Mouse (Mus musculus): ENCODE measurements around the gene Lrrc8d. TPM values are rescaled to one million over a fixed set of nuclear protein-coding genes. Genes with fewer than 3 reads are reported as not detected.

Gene Lrrc8d
- 9.8 and 11.4 TPM in 2 replicates for polyA plus RNA-seq (2012; ENCODE audit: low replicate concordance)

DNA sequence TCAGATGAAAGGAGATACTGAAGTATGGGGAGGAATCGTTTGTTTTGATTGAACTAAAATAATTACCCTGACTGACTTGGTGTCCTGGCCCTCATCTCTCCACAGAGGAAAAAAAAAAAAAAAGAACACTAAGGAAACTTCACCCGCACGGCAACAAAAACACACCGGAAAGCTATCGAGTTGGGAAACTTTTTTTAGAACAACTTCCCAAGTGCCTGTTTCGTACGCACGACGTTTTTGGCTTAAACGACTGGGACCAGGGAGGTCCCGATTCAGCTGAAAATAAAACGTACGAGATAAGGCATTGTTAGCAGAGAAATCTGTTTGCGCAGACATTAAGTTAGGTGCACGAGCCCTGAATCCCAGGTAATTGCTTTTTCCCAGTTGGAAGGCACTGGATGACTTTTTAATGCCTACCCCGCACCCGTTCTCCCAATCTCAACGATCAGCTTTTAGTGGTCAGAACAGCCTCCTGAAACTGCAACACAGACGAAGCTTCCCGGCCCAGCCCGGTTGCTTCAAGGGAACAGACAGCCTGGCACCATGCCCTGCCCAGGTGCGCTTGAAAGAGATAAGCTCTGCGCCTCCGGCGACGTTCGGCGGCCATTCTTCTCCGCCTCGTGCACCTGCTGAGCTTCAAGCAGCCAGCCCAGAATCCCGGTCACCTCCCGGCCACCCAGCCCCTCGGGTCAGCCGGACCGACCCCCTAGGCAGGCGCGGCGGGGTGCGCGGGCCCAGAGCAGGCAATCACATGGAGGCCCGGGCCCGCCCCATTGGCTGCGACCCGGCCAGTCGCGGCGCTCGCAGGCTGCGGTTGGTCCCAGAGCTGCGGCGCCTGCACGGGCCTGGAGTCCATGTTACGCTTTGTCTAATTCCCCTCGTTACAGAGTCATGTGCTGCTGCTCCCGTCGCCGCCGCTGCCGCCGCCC is at the start of gene Lrrc8d:
Gene Lrrc8d (plus strand): TSS at position 829 of the 929 bp plus-strand sequence.

DNA sequence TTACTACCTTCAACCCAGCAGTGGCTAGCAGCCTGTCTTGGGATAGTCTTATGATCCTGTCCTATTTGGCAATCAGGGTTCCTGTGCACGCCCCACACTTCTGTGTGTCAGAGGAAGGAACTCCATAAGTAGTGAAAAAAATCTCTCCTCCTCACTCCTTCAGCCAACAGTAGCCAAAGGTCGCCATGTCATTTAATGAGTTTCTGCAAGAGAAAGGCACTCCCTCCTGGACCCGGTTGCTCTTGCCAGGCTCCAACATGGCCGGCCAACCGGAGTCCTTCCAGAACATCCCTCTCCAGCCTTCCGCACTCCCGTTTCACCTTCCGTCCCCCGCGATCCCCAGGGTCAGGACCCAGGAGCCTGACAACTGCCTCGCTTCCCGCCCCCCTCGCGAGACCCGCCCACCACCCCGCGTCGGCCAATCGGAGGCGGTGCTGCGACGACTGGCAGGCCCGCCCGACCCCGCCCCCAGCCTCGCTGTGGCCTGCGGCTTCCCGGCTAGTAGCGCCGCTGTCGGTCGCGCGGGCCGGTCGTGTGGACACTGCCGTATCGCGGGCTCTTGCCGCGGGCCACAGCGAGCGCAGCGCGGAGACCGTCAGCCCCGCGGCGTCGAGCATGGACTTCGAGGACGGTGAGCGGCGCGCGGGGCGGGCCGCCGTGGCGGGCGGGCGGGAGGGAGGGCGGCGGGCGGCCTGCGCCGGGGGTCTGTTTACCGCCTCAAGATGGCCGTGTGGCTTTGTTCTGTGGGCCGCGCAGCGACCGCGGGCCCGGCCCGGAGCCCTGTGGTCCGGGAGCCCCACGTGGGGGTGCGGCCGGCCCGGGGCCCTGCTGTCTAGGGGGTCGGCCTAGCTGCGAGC is 176.5 kb downstream of the Lrrc8d start, which contains the start of gene Zfp326:
Gene Zfp326 (plus strand): TSS at position 498 of the 857 bp plus-strand sequence.

Other genes with a start within 250 kb of the Lrrc8d start
- gene Lrrc8c, start 180.6 kb upstream of the Lrrc8d start, polyA plus RNA-seq (2012; ENCODE audit: low replicate concordance): 213 and 376 TPM in 2 replicates
- 1.6 and 2.0 TPM in 2 replicates for gene Zfp326, start 176.6 kb downstream of the Lrrc8d start, polyA plus RNA-seq (2012; ENCODE audit: low replicate concordance)